Mouse (Mus musculus) heart, embryonic 15.5 days (tissue): ENCODE measurements around the gene Tmem43. TPM values are rescaled to one million over a fixed set of nuclear protein-coding genes. Genes with fewer than 3 reads are reported as not detected.

Experiments used
- ATAC-seq: fragments of 200-750 bp; cut with Nextera tagmentation; replicated peaks from 2 replicates; pipeline ENCODE4 v1.8.0; 2017; ENCODE audit warnings: low read depth, moderate TSS enrichment; ENCODE audit not compliant: insufficient number of reproducible peaks, insufficient read depth, low FRiP score
- H3K27ac ChIP-seq: fragments of 300-500 bp; sonication (generic); 2 replicates; pipeline ENCODE4 v1.5.1; 2015; ENCODE audit warnings: mild to moderate bottlenecking, inconsistent platforms
- H3K27me3 ChIP-seq: fragments of 300-500 bp; sonication (generic); 2 replicates; pipeline ENCODE4 v1.6.1; 2015; ENCODE audit warnings: inconsistent platforms
- H3K36me3 ChIP-seq: fragments of 300-500 bp; sonication (generic); 2 replicates; pipeline ENCODE4 v1.6.1; 2015; ENCODE audit warnings: mild to moderate bottlenecking, inconsistent platforms
- H3K4me1 ChIP-seq: fragments of 300-500 bp; sonication (generic); replicated peaks from 2 replicates; pipeline ENCODE4 v1.6.1; 2015; ENCODE audit warnings: inconsistent platforms
- H3K4me2 ChIP-seq: fragments of 300-500 bp; sonication (generic); 2 replicates; pipeline ENCODE4 v1.6.1; 2015; ENCODE audit warnings: inconsistent platforms, mild to moderate bottlenecking, moderate library complexity
- H3K4me3 ChIP-seq: fragments of 300-500 bp; sonication (generic); 2 replicates; pipeline ENCODE4 v1.5.1; 2015; ENCODE audit warnings: mild to moderate bottlenecking, inconsistent platforms
- H3K9ac ChIP-seq: fragments of 300-500 bp; sonication (generic); 2 replicates; pipeline ENCODE4 v1.6.1; 2015; ENCODE audit warnings: mild to moderate bottlenecking, inconsistent platforms
- H3K9me3 ChIP-seq: fragments of 300-500 bp; sonication (generic); replicated peaks from 2 replicates; pipeline ENCODE4 v1.6.1; 2016; ENCODE audit warnings: inconsistent platforms
- WGBS: fragments of 180-500 bp; shearing (Covaris S2); methylation state at CpG from one replicate; pipeline ENCODE4 v1.1.7; 2015; ENCODE audit warnings: mixed read lengths; 5-methylcytosine and 5-hydroxymethylcytosine counted together
- polyA plus RNA-seq: library from polyadenylated mRNA; unstranded; fragments of >200 nt; fragmentation: Nextera tagmentation; extraction: Ambion mirVana; gene quantifications from 2 replicates; pipeline ENCODE4 v1.2.1, GENCODE M21; 2015

Gene Tmem43
- polyA plus RNA-seq, 1 experiment from 2014 or later = 24.8 TPM

DNA sequence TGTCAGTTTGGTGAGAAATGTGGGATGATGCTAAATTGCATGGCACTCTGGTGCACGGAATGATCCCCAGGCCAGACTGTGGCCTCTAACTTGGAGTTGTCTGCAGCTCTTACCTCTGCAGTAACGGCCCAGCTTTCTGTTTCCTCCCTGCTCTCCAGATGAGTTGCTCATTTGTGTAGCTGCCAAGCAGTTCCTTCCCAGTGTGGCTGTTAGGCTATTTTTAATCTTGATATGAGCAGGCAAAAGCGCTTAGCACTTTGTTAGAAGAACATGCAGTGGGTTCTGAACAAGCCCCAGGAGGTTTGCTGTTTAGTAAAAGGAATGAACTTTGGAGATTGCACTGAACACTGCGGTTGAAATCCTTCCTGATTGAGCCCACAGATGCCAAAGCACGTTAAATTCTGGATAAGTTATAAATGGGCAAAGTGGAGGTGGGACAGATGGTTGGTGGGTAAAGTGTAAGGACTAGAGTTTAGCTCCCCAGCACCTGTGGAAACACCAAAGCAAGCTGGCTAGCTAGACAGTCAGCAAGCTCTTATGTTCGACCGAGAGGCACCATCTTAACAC lies 45.0 kb downstream of the Tmem43 start:
- H3K4me1 ChIP-seq = peaks cover 30% of the 10 kb centered on the region
- peaks cover 55% of the 10 kb centered on the region for H3K36me3 ChIP-seq
- H3K4me2 ChIP-seq = no peak overlapping the region
- no peak for ATAC-seq
- WGBS = 67% methylated on average over 7 of the region's 7 CpGs
- no peaks in the 10 kb centered on the region for H3K27me3 ChIP-seq
- H3K9me3 ChIP-seq = no peaks in the 10 kb centered on the region
- peak overlapping the region; percentile 27; the same call in 1 of the 2 replicates for H3K9ac ChIP-seq
- H3K4me3 ChIP-seq = no peak overlapping the region
- H3K27ac ChIP-seq = peak overlapping the region; percentile 48; the same call in 1 of the 2 replicates

DNA sequence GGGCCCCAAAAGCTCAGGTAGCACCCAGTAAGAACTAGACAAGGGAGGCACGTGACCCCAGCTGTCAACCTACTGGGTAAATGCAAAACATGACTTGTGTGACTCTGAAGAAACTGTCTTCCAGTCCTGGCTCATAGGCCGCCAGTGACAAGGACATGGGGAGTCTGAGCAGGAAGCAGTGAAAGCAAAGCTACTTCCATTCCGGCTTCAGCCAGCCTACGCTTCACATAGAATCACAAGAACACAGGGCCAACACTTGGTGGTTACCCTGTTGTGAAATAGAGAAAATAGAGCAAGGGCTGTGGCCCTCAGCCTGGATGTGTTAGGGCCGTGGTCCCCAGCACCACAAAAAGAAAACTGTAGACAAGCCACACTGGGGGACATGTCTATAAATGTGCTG lies 49.3 kb downstream of the Tmem43 start:
- WGBS = 88% methylated on average over 5 of the region's 5 CpGs
- Histone ChIP-seq H3K9me3 (no peaks in the 10 kb centered on the region), H3K27me3 (no peaks in the 10 kb centered on the region), H3K27ac (no peak overlapping the region), H3K4me2 (no peak overlapping the region), H3K4me1 (peaks cover 7% of the 10 kb centered on the region), H3K4me3 (no peak overlapping the region), H3K36me3 (peaks cover 54% of the 10 kb centered on the region), H3K9ac (no peak overlapping the region)
- no peak for ATAC-seq

DNA sequence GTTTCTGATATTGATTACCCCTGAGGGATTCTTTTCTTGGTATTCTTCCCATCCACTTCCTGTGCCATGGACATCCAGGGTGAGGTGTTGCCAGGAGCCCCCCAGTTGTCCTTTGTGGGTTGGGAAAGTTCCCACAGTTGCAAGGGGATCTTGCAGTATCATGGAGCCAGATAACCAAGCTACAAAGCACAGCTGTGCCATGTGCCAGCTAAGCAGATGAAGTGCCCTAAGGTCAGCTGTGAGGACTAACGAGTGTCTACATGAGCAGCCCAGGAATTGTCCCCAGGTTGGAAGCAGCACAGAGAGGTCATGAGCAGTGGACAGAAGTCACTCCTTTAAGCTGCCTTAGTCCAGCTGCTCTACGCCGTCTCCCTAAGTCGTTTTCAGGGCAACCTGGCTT lies 52.0 kb downstream of the Tmem43 start:
- peaks cover 4% of the 10 kb centered on the region for H3K4me1 ChIP-seq
- 78% methylated on average over 4 of the region's 4 CpGs for WGBS
- no peak overlapping the region for H3K27ac ChIP-seq
- H3K4me2 ChIP-seq = no peak overlapping the region
- no peaks in the 10 kb centered on the region for H3K9me3 ChIP-seq
- no peak for ATAC-seq
- no peaks in the 10 kb centered on the region for H3K27me3 ChIP-seq
- peaks cover 29% of the 10 kb centered on the region for H3K36me3 ChIP-seq
- H3K9ac ChIP-seq = no peak overlapping the region
- H3K4me3 ChIP-seq = no peak overlapping the region

DNA sequence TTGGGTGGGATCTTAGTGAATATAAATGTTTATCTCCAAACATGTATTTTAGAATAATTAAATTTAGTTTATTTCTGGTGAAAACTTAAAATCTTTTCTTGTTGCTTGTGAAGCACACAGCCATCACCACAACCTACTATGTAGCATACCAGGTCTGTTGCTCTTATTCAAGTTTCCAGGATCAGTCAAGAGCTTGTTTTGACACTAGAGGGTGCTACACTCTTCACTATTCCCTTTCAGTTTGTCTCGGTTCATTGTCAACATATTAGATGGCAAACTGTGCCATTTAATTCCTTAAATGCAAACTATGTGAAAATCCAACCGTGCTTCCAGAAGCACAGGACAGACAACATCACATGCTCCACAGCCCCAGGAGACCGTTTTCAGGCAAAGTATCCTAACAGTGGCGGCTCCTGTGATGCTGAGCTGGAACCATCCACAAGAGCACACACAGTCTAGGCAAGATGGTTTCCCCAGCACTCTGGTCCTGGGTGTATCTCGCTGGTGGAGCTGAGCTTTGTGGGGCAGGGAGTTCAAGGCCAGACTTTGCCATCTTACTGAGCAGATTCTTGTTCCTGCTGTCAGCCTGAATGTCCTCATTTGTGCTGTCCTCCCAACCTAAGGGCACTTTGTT lies 53.8 kb downstream of the Tmem43 start:
- WGBS = 42% methylated on average over 5 of the region's 5 CpGs
- Histone ChIP-seq H3K4me1 (peaks cover 12% of the 10 kb centered on the region), H3K9ac (no peak overlapping the region), H3K27ac (no peak overlapping the region), H3K36me3 (peaks cover 13% of the 10 kb centered on the region), H3K9me3 (no peaks in the 10 kb centered on the region), H3K4me2 (no peak overlapping the region), H3K4me3 (no peak overlapping the region), H3K27me3 (peaks cover 3% of the 10 kb centered on the region)
- ATAC-seq = no peak

DNA sequence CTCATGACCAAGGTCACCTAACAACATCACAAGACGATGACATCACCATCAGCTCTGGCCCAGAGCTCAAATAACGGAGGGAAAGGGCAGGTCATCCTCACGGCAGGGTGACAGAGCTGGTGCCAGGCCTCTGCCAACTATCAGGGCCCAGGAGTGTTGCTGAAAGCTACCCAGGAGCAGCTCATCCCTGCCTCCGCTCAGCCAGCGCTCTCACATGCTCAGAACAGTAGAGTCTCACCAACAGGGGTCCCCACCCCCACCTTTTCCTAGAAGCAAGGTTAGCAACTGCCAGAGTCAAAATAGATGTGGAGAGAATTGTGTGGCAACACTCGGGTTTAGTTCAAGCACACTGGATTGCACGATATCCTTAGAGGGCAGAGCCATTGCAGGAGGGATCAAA lies 54.8 kb downstream of the Tmem43 start:
- ATAC-seq = peak; percentile 69
- peaks cover 4% of the 10 kb centered on the region; the same call in 1 of the 2 replicates for H3K36me3 ChIP-seq
- H3K4me1 ChIP-seq = peaks cover 16% of the 10 kb centered on the region
- H3K4me3 ChIP-seq = no peak overlapping the region
- no peaks in the 10 kb centered on the region for H3K9me3 ChIP-seq
- peaks cover 11% of the 10 kb centered on the region for H3K27me3 ChIP-seq
- no peak overlapping the region for H3K9ac ChIP-seq
- H3K4me2 ChIP-seq = no peak overlapping the region
- peak overlapping the region; percentile 48; the same call in 1 of the 2 replicates for H3K27ac ChIP-seq
- 50% methylated on average over 7 of the region's 7 CpGs for WGBS

DNA sequence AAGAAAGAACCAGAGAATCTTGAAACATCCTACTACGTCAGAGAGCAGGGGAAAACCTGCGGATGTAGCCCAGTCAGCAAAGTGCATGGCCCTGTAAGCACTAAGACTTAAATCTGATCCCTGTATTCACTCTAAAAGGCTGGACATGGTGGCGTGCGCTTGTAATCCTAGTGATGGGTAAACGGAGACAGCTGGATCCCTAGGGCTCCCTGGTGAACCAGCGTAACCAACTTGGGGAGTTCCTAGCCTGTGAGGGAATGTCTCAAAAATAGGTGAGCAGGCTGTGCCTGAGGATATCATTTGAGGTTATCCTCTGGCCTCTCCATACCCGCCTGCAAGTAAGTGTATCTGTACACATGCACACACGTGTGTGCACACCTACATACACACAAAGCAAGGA lies 57.2 kb downstream of the Tmem43 start:
- no peak overlapping the region for H3K9ac ChIP-seq
- H3K36me3 ChIP-seq = no peaks in the 10 kb centered on the region
- H3K4me2 ChIP-seq = no peak overlapping the region
- no peak overlapping the region for H3K27ac ChIP-seq
- peaks cover 23% of the 10 kb centered on the region for H3K4me1 ChIP-seq
- H3K4me3 ChIP-seq = no peak overlapping the region
- WGBS = 92% methylated on average over 8 of the region's 8 CpGs
- no peaks in the 10 kb centered on the region for H3K9me3 ChIP-seq
- H3K27me3 ChIP-seq = peaks cover 31% of the 10 kb centered on the region
- no peak for ATAC-seq

DNA sequence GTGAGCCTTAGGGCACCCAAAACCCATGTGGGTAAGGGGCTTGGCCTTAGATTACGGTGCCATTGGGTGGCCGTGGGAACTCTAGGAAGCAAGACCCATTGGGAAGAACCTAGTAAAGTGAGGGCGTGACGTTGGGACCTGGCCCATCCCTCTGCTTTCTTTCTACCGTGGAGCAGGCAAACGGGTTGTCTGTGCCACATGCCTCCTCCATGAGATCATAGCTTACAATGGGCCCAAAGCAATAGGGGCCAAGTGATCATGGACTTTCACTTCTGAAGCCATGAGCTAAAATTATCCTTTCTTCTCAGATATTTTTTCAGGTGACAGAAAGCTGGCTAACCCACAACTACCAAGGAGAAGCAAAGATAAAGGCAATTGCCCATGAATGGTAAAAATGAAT lies 57.8 kb downstream of the Tmem43 start:
- H3K4me1 ChIP-seq = peaks cover 23% of the 10 kb centered on the region
- H3K27ac ChIP-seq = peak overlapping the region; percentile 56; the same call in 1 of the 2 replicates
- no peaks in the 10 kb centered on the region for H3K9me3 ChIP-seq
- H3K36me3 ChIP-seq = no peaks in the 10 kb centered on the region
- ATAC-seq = 0 out of 2 replicates have a peak, but pooled peaks have one; percentile 32
- H3K27me3 ChIP-seq = peaks cover 37% of the 10 kb centered on the region
- H3K4me2 ChIP-seq = no peak overlapping the region
- no peak overlapping the region for H3K4me3 ChIP-seq
- no peak overlapping the region for H3K9ac ChIP-seq
- 47% methylated on average over 6 of the region's 6 CpGs for WGBS

DNA sequence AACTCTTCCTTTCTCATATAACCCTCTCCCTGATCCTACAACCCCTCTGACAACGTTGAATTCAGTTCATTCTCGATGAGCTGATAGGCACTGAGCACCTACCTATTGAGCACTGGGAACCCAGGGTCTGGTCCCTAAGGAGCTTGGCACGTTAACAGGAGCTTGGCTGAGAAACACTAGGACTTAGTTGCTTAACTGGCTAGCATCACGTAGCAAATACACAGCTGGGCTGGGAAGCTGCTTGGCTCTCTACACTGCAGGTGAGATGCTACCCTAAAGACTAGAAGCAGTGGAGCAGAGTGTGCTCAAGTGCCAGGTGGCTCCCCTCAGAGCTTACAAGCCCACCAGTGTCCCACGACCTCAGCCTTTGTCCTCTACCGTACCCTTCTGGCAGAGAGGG lies 59.2 kb downstream of the Tmem43 start:
- Histone ChIP-seq H3K4me1 (peaks cover 23% of the 10 kb centered on the region), H3K27me3 (peaks cover 44% of the 10 kb centered on the region), H3K36me3 (no peaks in the 10 kb centered on the region), H3K9me3 (no peaks in the 10 kb centered on the region), H3K4me2 (no peak overlapping the region), H3K27ac (no peak overlapping the region), H3K4me3 (no peak overlapping the region), H3K9ac (no peak overlapping the region)
- no peak for ATAC-seq
- WGBS = 58% methylated on average over 6 of the region's 6 CpGs

DNA sequence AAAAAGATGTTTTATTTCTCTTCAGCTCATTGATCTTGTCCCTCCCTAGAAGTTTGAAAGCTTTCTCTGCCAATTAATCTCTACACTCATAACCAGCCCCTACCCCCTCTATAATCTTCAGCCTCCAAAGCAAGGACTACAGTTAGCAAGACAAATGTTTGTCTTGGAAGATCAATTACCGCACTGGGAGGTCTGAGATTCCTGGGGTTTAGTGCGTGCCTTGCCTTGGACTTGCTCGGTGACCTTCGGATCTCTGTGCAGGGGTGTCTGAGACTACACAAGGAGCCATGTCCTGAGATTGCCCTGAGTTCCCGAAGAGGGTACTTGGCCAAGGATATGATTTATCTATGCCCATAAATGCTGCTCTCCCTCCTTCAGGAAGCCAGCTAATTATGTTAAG lies 59.9 kb downstream of the Tmem43 start:
- Histone ChIP-seq H3K9me3 (no peaks in the 10 kb centered on the region), H3K27ac (no peak overlapping the region), H3K4me2 (no peak overlapping the region), H3K4me1 (peaks cover 20% of the 10 kb centered on the region), H3K4me3 (no peak overlapping the region), H3K9ac (no peak overlapping the region), H3K27me3 (peaks cover 49% of the 10 kb centered on the region), H3K36me3 (no peaks in the 10 kb centered on the region)
- 54% methylated on average over 5 of the region's 5 CpGs for WGBS
- ATAC-seq = no peak

DNA sequence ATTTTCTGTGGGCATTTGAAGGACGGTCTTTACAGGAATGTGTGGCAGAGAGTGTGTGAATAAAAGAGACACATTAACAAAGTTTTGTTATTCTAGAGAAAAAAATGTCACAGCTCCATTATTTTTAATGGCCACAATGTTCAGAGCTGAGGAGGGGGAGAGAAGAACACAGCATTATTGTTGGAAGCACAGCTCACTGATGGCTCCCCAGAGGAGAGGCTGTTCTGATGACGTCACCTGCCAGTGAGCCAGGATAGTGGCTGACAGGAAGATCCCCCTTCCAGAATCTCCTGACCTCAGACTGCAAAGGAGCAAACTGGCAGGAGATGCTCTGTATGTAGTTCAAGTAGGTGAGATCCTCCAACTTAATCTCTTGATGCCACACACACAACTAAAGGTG lies 60.3 kb downstream of the Tmem43 start:
- Histone ChIP-seq H3K9ac (no peak overlapping the region), H3K4me3 (no peak overlapping the region), H3K36me3 (no peaks in the 10 kb centered on the region), H3K9me3 (no peaks in the 10 kb centered on the region), H3K4me1 (peaks cover 18% of the 10 kb centered on the region), H3K27me3 (peaks cover 53% of the 10 kb centered on the region), H3K4me2 (no peak overlapping the region), H3K27ac (no peak overlapping the region)
- ATAC-seq = no peak
- 35% methylated on average over 2 of the region's 2 CpGs for WGBS

DNA sequence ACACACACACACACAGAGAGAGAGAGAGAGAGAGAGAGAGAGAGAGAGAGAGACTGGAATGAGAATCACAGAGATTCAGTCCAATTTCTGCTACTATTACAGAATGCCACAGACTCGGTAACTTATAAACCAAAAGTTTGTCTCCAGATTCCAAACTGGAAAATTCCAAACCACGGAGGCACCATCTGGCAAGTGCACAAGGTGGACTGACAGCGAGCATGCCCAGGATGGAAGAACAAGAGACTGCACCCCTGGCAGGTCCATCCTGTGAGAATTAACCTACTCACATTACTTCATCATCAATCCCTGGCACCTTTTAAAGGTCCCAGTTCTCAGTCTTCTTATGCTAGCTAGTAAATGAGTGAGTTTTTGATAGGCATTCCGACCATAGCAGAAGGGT lies 60.8 kb downstream of the Tmem43 start:
- H3K27ac ChIP-seq = no peak overlapping the region
- no peaks in the 10 kb centered on the region for H3K9me3 ChIP-seq
- H3K4me2 ChIP-seq = no peak overlapping the region
- H3K4me1 ChIP-seq = peaks cover 18% of the 10 kb centered on the region
- no peak overlapping the region for H3K9ac ChIP-seq
- 81% methylated on average over 4 of the region's 4 CpGs for WGBS
- no peak overlapping the region for H3K4me3 ChIP-seq
- H3K27me3 ChIP-seq = peaks cover 58% of the 10 kb centered on the region
- no peaks in the 10 kb centered on the region for H3K36me3 ChIP-seq
- no peak for ATAC-seq

DNA sequence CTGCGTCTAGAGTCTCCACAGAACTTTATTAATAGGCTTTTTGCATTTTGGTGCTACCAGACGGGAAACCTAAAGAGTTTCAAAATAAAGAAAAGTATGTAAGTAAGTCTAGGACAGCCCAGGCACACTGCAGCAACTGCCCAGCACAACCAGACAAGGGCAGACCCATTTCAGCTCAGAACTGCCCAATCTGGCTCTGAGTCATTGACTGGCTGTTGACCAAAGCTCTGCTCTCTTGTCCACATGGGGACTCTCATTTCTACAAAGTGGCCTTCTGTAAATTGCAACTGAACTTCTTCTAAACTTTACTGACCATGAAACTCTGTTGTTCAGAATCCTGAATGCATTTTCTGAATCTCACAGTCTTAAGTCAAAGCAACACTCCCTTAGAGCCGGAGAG lies 61.7 kb downstream of the Tmem43 start:
- ATAC-seq = no peak

More for the DNA sequence above, 61.7 kb downstream of the Tmem43 start:
- Histone ChIP-seq H3K36me3 (no peaks in the 10 kb centered on the region), H3K4me3 (no peak overlapping the region), H3K27ac (no peak overlapping the region), H3K9me3 (no peaks in the 10 kb centered on the region), H3K4me1 (peaks cover 18% of the 10 kb centered on the region), H3K27me3 (peaks cover 67% of the 10 kb centered on the region), H3K4me2 (no peak overlapping the region), H3K9ac (no peak overlapping the region)
- 79% methylated on average over 3 of the region's 3 CpGs for WGBS
